Mouse (Mus musculus): ENCODE results near the gene Cog1.
A peak's percentile ranks its signal among the peaks of the same experiment; 100 is the strongest.

Gene Cog1

GRCm38 (mm10) chr11:113631862-113632261 is 17.1 kb upstream of the Cog1 start:
- DNase-seq (ENCODE audit: low read depth, low spot score), result no peak

GRCm38 (mm10) chr11:113632303-113632702 is 16.7 kb upstream of the Cog1 start:
- DNase-seq (ENCODE audit: low read depth, low spot score), result no peak

- DNase-seq (ENCODE audit: low read depth, low spot score), result no peak
Measured at GRCm38 (mm10) chr11:113633398-113633797, 15.6 kb upstream of the Cog1 start.

- DNase-seq (ENCODE audit: low read depth, low spot score), result no peak
Measured at GRCm38 (mm10) chr11:113634699-113635121, 14.3 kb upstream of the Cog1 start.

- DNase-seq (ENCODE audit: low read depth, low spot score), result no peak
Measured at GRCm38 (mm10) chr11:113638680-113639079, 10.3 kb upstream of the Cog1 start.

GRCm38 (mm10) chr11:113645181-113645580 is 3.8 kb upstream of the Cog1 start:
- peak; percentile 46 for DNase-seq (ENCODE audit: low read depth, low spot score)

GRCm38 (mm10) chr11:113648152-113648551 is 817 bp upstream of the Cog1 start:
- DNase-seq (ENCODE audit: low read depth, low spot score), result peak; percentile 93

GRCm38 (mm10) chr11:113649353-113650210 is 613 bp downstream of the Cog1 start, which contains the start of gene Slc39a11:
Gene Slc39a11 (minus strand): TSS chr11:113650079.
- DNase-seq (ENCODE audit: low read depth, low spot score), result peak; percentile 90

- no peak for DNase-seq (ENCODE audit: low read depth, low spot score)
Measured at GRCm38 (mm10) chr11:113651206-113651906, 2.4 kb downstream of the Cog1 start.

GRCm38 (mm10) chr11:113651907-113652273 is 2.9 kb downstream of the Cog1 start:
- peak; percentile 80 for DNase-seq (ENCODE audit: low read depth, low spot score)

- no peak for DNase-seq (ENCODE audit: low read depth, low spot score)
Measured at GRCm38 (mm10) chr11:113652516-113652915, 3.5 kb downstream of the Cog1 start.

- no peak for DNase-seq (ENCODE audit: low read depth, low spot score)
Measured at GRCm38 (mm10) chr11:113654105-113654504, 5.1 kb downstream of the Cog1 start.

GRCm38 (mm10) chr11:113654561-113655270 is 5.7 kb downstream of the Cog1 start:
- DNase-seq (ENCODE audit: low read depth, low spot score), result no peak

- no peak for DNase-seq (ENCODE audit: low read depth, low spot score)
Measured at GRCm38 (mm10) chr11:113656511-113656932, 7.6 kb downstream of the Cog1 start.

GRCm38 (mm10) chr11:113657221-113657620 is 8.3 kb downstream of the Cog1 start:
- DNase-seq (ENCODE audit: low read depth, low spot score), result no peak

- no peak for DNase-seq (ENCODE audit: low read depth, low spot score)
Measured at GRCm38 (mm10) chr11:113658319-113658718, 9.3 kb downstream of the Cog1 start.

GRCm38 (mm10) chr11:113658763-113659162 is 9.8 kb downstream of the Cog1 start:
- no peak for DNase-seq (ENCODE audit: low read depth, low spot score)

- peak; percentile 24 for DNase-seq (ENCODE audit: low read depth, low spot score)
Measured at GRCm38 (mm10) chr11:113660213-113660612, 11.2 kb downstream of the Cog1 start.

- DNase-seq (ENCODE audit: low read depth, low spot score), result no peak
Measured at GRCm38 (mm10) chr11:113660940-113661339, 12.0 kb downstream of the Cog1 start.

- DNase-seq (ENCODE audit: low read depth, low spot score), result no peak
Measured at GRCm38 (mm10) chr11:113661835-113662351, 12.9 kb downstream of the Cog1 start.

- no peak for DNase-seq (ENCODE audit: low read depth, low spot score)
Measured at GRCm38 (mm10) chr11:113664279-113664678, 15.3 kb downstream of the Cog1 start.

GRCm38 (mm10) chr11:113666205-113666604 is 17.2 kb downstream of the Cog1 start:
- no peak for DNase-seq (ENCODE audit: low read depth, low spot score)
